Mouse (Mus musculus) embryo, embryonic 10 days (tissue): ENCODE data around the gene Ube2r2.

Source experiments
- DNase-seq: peaks from one replicate; pipeline ENCODE4 v3.0.0-alpha.2; 2015; ENCODE audit warnings: low spot score

Gene Ube2r2

GRCm38 (mm10) chr4:41118706-41119292, 16.7 kb upstream of the Ube2r2 start:
- DNase-seq, result peak; percentile 80

- DNase-seq, result peak; percentile 100
Observed at GRCm38 (mm10) chr4:41124180-41124951, 11.2 kb upstream of the Ube2r2 start, which contains the start of gene Nol6. Nol6 (minus strand) TSS chr4:41124455.

- DNase-seq, result peak; percentile 82
Observed at GRCm38 (mm10) chr4:41129406-41129805, 6.1 kb upstream of the Ube2r2 start.

GRCm38 (mm10) chr4:41129836-41130235, 5.7 kb upstream of the Ube2r2 start:
- DNase-seq, result no peak

GRCm38 (mm10) chr4:41132471-41132870, 3.1 kb upstream of the Ube2r2 start:
- DNase-seq, result no peak

GRCm38 (mm10) chr4:41133529-41134291, 1.8 kb upstream of the Ube2r2 start:
- DNase-seq, result no peak

- peak; percentile 85 for DNase-seq
Observed at GRCm38 (mm10) chr4:41134935-41135710, 420 bp upstream of the Ube2r2 start.

GRCm38 (mm10) chr4:41136454-41136805, 887 bp downstream of the Ube2r2 start:
- DNase-seq, result peak; percentile 57

- DNase-seq, result peak; percentile 35
Observed at GRCm38 (mm10) chr4:41136811-41137210, 1.3 kb downstream of the Ube2r2 start.

- DNase-seq, result no peak
Observed at GRCm38 (mm10) chr4:41140174-41140875, 4.8 kb downstream of the Ube2r2 start.

- DNase-seq, result no peak
Observed at GRCm38 (mm10) chr4:41142601-41143000, 7.1 kb downstream of the Ube2r2 start.

- no peak for DNase-seq
Observed at GRCm38 (mm10) chr4:41149891-41150290, 14.3 kb downstream of the Ube2r2 start.

GRCm38 (mm10) chr4:41151186-41151585, 15.6 kb downstream of the Ube2r2 start:
- no peak for DNase-seq

- no peak for DNase-seq
Observed at GRCm38 (mm10) chr4:41153146-41153545, 17.6 kb downstream of the Ube2r2 start.

- DNase-seq, result no peak
Observed at GRCm38 (mm10) chr4:41156961-41157360, 21.4 kb downstream of the Ube2r2 start.

GRCm38 (mm10) chr4:41158251-41158650, 22.7 kb downstream of the Ube2r2 start:
- DNase-seq, result no peak

- no peak for DNase-seq
Observed at GRCm38 (mm10) chr4:41161232-41161631, 25.7 kb downstream of the Ube2r2 start.

GRCm38 (mm10) chr4:41164974-41165373, 29.4 kb downstream of the Ube2r2 start:
- no peak for DNase-seq

GRCm38 (mm10) chr4:41165693-41166475, 30.3 kb downstream of the Ube2r2 start:
- DNase-seq, result peak; percentile 86

- DNase-seq, result no peak
Observed at GRCm38 (mm10) chr4:41170970-41171369, 35.4 kb downstream of the Ube2r2 start.

GRCm38 (mm10) chr4:41174631-41175030, 39.1 kb downstream of the Ube2r2 start:
- no peak for DNase-seq
